Mouse (Mus musculus): ENCODE results near the gene Rragd. TPM values are rescaled to one million over a fixed set of nuclear protein-coding genes. Genes with fewer than 3 reads are reported as not detected.

Rragd gene
- polyA plus RNA-seq, 1 experiment: 4.9 TPM

DNA sequence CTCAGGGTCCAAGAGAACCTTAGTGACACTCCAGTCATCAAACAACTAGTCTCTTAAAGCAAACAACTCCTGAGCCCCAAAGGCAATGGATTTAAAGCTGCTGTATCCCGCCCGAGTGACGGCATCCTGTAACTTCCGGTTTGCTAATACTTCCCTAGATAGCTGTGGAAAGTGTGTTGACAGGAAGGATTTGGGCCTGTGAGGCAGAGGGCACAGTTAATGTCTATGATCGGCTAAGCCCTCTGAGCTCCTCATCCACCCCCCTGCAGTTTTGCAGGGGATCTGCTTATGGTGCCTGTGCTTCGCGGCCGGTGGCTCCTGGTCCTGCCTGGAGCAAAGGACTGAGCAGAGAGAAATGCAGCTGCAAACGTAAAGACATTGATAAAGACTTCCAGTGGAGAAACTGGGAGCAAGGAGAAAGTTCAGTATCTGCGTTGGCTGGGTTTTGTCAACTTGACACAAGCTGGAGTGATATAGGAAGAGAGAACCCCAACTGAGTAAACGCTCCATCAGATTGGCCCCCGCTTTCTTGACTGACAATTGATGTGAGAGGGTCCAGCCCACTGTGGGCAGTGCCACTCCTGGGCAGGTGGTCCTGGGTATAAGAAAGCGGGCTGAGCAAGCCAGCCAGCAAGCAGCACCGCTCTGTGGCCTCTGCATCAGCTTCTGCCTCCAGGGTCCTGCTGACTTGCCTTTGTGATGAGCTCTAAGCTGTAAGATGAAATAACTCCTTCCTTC lies 83.6 kb downstream of the Rragd start:
- Histone ChIP-seq H3ac (ENCODE audit: control insufficient read depth, insufficient read length, low read depth) (no peak overlapping the region), H3K79me2 (ENCODE audit: control insufficient read depth, insufficient read depth) (no peaks in the 10 kb centered on the region), H3K36me3 (ENCODE audit: control insufficient read depth, insufficient read depth) (no peaks in the 10 kb centered on the region), H3K27me3 (ENCODE audit: control insufficient read depth, insufficient read depth, insufficient read length) (no peaks in the 10 kb centered on the region), H3K79me3 (ENCODE audit: low read depth) (no peaks in the 10 kb centered on the region), H3K4me3 (ENCODE audit: insufficient read depth, poor library complexity, severe bottlenecking) (no peak overlapping the region)
- no peak for TF ChIP-seq FOSL1 (IDR thresholded peaks at IDR 0.05; ENCODE audit: insufficient read depth, low read length, poor library complexity, severe bottlenecking)
- no peak for TF ChIP-seq MYOD1 (IDR thresholded peaks at IDR 0.05; ENCODE audit: control insufficient read depth, insufficient read length, low read depth)
- TF ChIP-seq MAX (IDR thresholded peaks at IDR 0.05): no peak
- TF ChIP-seq MYOG (IDR thresholded peaks at IDR 0.05; ENCODE audit: control insufficient read depth, extremely low read depth, insufficient read length): no peak
- no peak for TF ChIP-seq CTCF (IDR thresholded peaks at IDR 0.05; ENCODE audit: control insufficient read depth, insufficient read depth, insufficient read length)
- TF ChIP-seq USF1 (IDR thresholded peaks at IDR 0.05; ENCODE audit: low read depth): no peak
- no peak for TF ChIP-seq CEBPB (IDR thresholded peaks at IDR 0.05; ENCODE audit: low read depth)

DNA sequence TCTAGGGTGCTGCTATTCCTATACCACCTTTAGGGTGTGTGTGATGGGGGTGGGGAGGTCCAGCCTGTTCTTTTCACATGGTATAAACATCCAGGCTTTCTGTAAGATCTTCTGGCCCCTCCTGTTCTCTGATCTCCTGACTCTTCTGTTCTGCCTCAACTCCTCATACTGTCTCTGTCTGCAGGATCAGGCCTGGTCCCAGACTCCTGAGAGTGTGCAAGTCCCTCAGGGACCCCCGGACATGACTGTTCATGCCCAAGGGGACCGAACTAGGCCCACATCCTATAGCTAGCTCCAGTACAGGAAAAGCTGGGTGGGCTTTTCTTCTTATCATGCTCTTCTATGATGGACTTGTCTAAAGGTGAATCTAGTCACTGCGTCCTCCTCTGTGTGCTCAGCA lies 84.5 kb downstream of the Rragd start:
- no peak for TF ChIP-seq CTCF (IDR thresholded peaks at IDR 0.05; ENCODE audit: control insufficient read depth, insufficient read depth, insufficient read length)
- TF ChIP-seq CEBPB (IDR thresholded peaks at IDR 0.05; ENCODE audit: low read depth): no peak
- no peak for TF ChIP-seq MYOG (IDR thresholded peaks at IDR 0.05; ENCODE audit: control insufficient read depth, extremely low read depth, insufficient read length)
- no peak for TF ChIP-seq MAX (IDR thresholded peaks at IDR 0.05)
- no peak for TF ChIP-seq MYOD1 (IDR thresholded peaks at IDR 0.05; ENCODE audit: control insufficient read depth, insufficient read length, low read depth)
- TF ChIP-seq FOSL1 (IDR thresholded peaks at IDR 0.05; ENCODE audit: insufficient read depth, low read length, poor library complexity, severe bottlenecking): no peak
- TF ChIP-seq USF1 (IDR thresholded peaks at IDR 0.05; ENCODE audit: low read depth): no peak

DNA sequence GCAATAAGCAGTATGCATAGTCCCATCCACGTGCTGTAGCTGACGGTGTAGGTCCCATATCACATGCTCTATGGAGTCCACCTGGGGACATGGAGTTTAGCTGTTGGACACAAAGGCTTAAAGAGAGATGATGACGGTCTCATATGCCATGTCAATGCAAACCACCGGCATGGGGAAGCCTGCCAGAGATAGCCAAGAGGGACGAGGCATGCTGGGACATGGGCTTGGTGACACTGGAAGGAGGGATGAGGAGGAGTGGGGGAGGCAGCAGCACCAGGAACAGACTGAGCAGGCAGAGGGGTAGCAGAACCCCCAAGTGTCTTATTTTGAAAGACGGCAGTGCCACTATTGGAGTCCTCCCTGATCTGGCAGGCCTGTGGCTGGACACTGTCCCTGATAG lies 85.0 kb downstream of the Rragd start:
- no peak overlapping the region for H3ac ChIP-seq (ENCODE audit: control insufficient read depth, insufficient read length, low read depth)
- TF ChIP-seq FOSL1 (IDR thresholded peaks at IDR 0.05; ENCODE audit: insufficient read depth, low read length, poor library complexity, severe bottlenecking): no peak
- no peak for TF ChIP-seq MAX (IDR thresholded peaks at IDR 0.05)
- no peak for TF ChIP-seq USF1 (IDR thresholded peaks at IDR 0.05; ENCODE audit: low read depth)
- TF ChIP-seq MYOD1 (IDR thresholded peaks at IDR 0.05; ENCODE audit: control insufficient read depth, insufficient read length, low read depth): no peak
- no peak for TF ChIP-seq CTCF (IDR thresholded peaks at IDR 0.05; ENCODE audit: control insufficient read depth, insufficient read depth, insufficient read length)
- TF ChIP-seq MYOG (IDR thresholded peaks at IDR 0.05; ENCODE audit: control insufficient read depth, extremely low read depth, insufficient read length): no peak
- no peak for TF ChIP-seq CEBPB (IDR thresholded peaks at IDR 0.05; ENCODE audit: low read depth)
- H3K36me3 ChIP-seq (ENCODE audit: control insufficient read depth, insufficient read depth): no peaks in the 10 kb centered on the region
- H3K4me3 ChIP-seq (ENCODE audit: insufficient read depth, poor library complexity, severe bottlenecking): no peak overlapping the region
- no peaks in the 10 kb centered on the region for H3K27me3 ChIP-seq (ENCODE audit: control insufficient read depth, insufficient read depth, insufficient read length)
- no peaks in the 10 kb centered on the region for H3K79me2 ChIP-seq (ENCODE audit: control insufficient read depth, insufficient read depth)
- no peaks in the 10 kb centered on the region for H3K79me3 ChIP-seq (ENCODE audit: low read depth)

More for the DNA sequence above, 84.5 kb downstream of the Rragd start:
- Histone ChIP-seq H3K79me2 (ENCODE audit: control insufficient read depth, insufficient read depth) (no peaks in the 10 kb centered on the region), H3ac (ENCODE audit: control insufficient read depth, insufficient read length, low read depth) (no peak overlapping the region), H3K27me3 (ENCODE audit: control insufficient read depth, insufficient read depth, insufficient read length) (no peaks in the 10 kb centered on the region), H3K4me3 (ENCODE audit: insufficient read depth, poor library complexity, severe bottlenecking) (no peak overlapping the region), H3K79me3 (ENCODE audit: low read depth) (no peaks in the 10 kb centered on the region), H3K36me3 (ENCODE audit: control insufficient read depth, insufficient read depth) (no peaks in the 10 kb centered on the region)

DNA sequence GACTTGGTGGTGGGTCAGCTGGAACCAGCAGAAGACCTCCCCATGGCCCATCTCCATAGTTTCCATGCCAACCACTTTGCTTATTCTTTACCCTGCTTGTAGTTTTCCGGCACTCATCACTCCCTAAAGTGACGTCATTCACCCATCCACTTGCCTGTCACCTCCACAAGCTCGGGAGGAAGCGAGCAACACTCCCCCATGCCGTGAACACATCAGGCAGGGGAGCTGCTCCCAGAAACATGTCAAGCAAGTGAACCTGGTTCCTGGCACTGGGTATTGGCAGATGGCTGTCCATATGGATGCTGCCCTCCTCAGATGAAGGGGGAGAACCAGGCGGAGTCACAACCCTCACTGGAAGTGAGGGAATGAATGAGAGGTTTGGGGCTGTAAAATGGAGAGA lies 86.1 kb downstream of the Rragd start:
- TF ChIP-seq MYOG (IDR thresholded peaks at IDR 0.05; ENCODE audit: control insufficient read depth, extremely low read depth, insufficient read length) (no peak), MAX (IDR thresholded peaks at IDR 0.05) (no peak), FOSL1 (IDR thresholded peaks at IDR 0.05; ENCODE audit: insufficient read depth, low read length, poor library complexity, severe bottlenecking) (no peak), USF1 (IDR thresholded peaks at IDR 0.05; ENCODE audit: low read depth) (no peak), CTCF (IDR thresholded peaks at IDR 0.05; ENCODE audit: control insufficient read depth, insufficient read depth, insufficient read length) (no peak), CEBPB (IDR thresholded peaks at IDR 0.05; ENCODE audit: low read depth) (no peak), MYOD1 (IDR thresholded peaks at IDR 0.05; ENCODE audit: control insufficient read depth, insufficient read length, low read depth) (no peak)
- no peak overlapping the region for H3K4me3 ChIP-seq (ENCODE audit: insufficient read depth, poor library complexity, severe bottlenecking)
- no peak overlapping the region for H3ac ChIP-seq (ENCODE audit: control insufficient read depth, insufficient read length, low read depth)

DNA sequence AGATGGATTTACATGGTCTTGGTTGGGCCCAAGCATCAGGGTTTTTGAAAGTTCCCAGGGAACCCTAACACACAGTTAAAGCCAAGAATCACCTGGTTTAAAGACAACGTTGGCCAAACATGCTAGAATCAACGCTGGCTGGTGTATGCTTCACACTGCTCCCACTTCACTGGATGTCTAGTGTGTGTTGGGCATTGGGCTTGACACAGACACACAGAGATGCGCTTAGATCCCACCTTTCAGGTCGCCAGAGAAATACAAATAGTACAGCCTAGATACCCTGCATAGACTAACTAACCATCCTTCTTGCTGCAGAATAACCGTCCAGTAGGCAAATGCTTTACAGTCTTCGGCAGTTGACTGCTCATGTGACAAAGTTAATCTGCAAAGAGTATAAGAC lies 87.5 kb downstream of the Rragd start:
- TF ChIP-seq CTCF (IDR thresholded peaks at IDR 0.05; ENCODE audit: control insufficient read depth, insufficient read depth, insufficient read length) (no peak), CEBPB (IDR thresholded peaks at IDR 0.05; ENCODE audit: low read depth) (no peak), MAX (IDR thresholded peaks at IDR 0.05) (no peak), MYOG (IDR thresholded peaks at IDR 0.05; ENCODE audit: control insufficient read depth, extremely low read depth, insufficient read length) (no peak), MYOD1 (IDR thresholded peaks at IDR 0.05; ENCODE audit: control insufficient read depth, insufficient read length, low read depth) (no peak), USF1 (IDR thresholded peaks at IDR 0.05; ENCODE audit: low read depth) (no peak), FOSL1 (IDR thresholded peaks at IDR 0.05; ENCODE audit: insufficient read depth, low read length, poor library complexity, severe bottlenecking) (no peak)
- H3K27me3 ChIP-seq (ENCODE audit: control insufficient read depth, insufficient read depth, insufficient read length): no peaks in the 10 kb centered on the region

More for the DNA sequence above, 86.1 kb downstream of the Rragd start:
- Histone ChIP-seq H3K27me3 (ENCODE audit: control insufficient read depth, insufficient read depth, insufficient read length) (no peaks in the 10 kb centered on the region), H3K79me3 (ENCODE audit: low read depth) (no peaks in the 10 kb centered on the region), H3K36me3 (ENCODE audit: control insufficient read depth, insufficient read depth) (no peaks in the 10 kb centered on the region), H3K79me2 (ENCODE audit: control insufficient read depth, insufficient read depth) (no peaks in the 10 kb centered on the region)

More for the DNA sequence above, 87.5 kb downstream of the Rragd start:
- Histone ChIP-seq H3K4me3 (ENCODE audit: insufficient read depth, poor library complexity, severe bottlenecking) (no peak overlapping the region), H3K79me3 (ENCODE audit: low read depth) (no peaks in the 10 kb centered on the region), H3K36me3 (ENCODE audit: control insufficient read depth, insufficient read depth) (no peaks in the 10 kb centered on the region), H3K79me2 (ENCODE audit: control insufficient read depth, insufficient read depth) (no peaks in the 10 kb centered on the region), H3ac (ENCODE audit: control insufficient read depth, insufficient read length, low read depth) (no peak overlapping the region)

All from C2C12 (cell line).